Mouse (Mus musculus) large intestine, adult 2 months (tissue): ENCODE results near the gene Gdf7. TPM values are rescaled to one million over a fixed set of nuclear protein-coding genes. Genes with fewer than 3 reads are reported as not detected.

Source experiments
- polyA plus RNA-seq: library from polyadenylated mRNA; depleted of rRNA; stranded (reverse); fragments of >200 nt; gene quantifications from 2 replicates; pipeline ENCODE4 v1.2.3, GENCODE M21; 2012; rRNA removed

The Gdf7 gene
- polyA plus RNA-seq, 1 experiment, result 0.05 TPM

Other genes starting within 250 kb of the Gdf7 start
- gene Ldah, start 93.8 kb downstream of the Gdf7 start, polyA plus RNA-seq, result 39.6 and 45.1 TPM in 2 replicates
- 11.5 and 12.6 TPM in 2 replicates for gene Hs1bp3, start 11.5 kb upstream of the Gdf7 start, polyA plus RNA-seq
- gene Rhob, start 198.1 kb upstream of the Gdf7 start, polyA plus RNA-seq, result 106 and 134 TPM in 2 replicates